Mouse (Mus musculus): ENCODE data around the gene Cycs.

DNA sequence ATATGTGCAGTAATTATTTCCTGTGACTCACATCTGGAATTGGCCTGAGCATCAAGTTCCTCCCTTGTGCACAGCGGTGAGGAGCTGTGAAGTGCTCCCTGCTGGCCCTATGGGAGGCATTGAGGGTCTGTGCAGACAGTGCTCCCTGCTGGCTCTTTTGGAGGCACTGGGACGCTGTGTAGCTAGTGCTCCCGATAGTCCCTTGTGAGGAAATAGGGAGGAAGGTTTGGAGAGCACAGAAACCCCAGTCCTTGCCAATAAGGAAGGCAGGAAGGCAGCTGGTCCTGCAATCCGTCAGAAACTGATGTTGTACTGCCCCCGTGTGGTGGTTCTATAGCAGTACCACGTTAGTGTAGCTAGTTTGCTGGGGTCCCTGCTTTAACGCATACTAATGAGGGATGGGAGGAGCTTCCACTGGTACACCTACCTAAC is 29.9 kb downstream of the Cycs start:
- TF ChIP-seq POLR2AphosphoS2 (IDR thresholded peaks at IDR 0.05; ENCODE audit: low read length) (no peak), POLR2A (IDR thresholded peaks at IDR 0.05; ENCODE audit: control insufficient read depth in 1 of 2, insufficient read depth in 1 of 2, low read depth in 1 of 2, low read length in 2 of 2, poor library complexity in 1 of 2) (no peak), MAZ (IDR thresholded peaks at IDR 0.05; ENCODE audit: low read depth, low read length) (no peak), TAL1 (IDR thresholded peaks at IDR 0.05; ENCODE audit: low read length) (no peak), TCF12 (IDR thresholded peaks at IDR 0.05; ENCODE audit: low read depth, low read length) (no peak), CTCF (IDR thresholded peaks at IDR 0.05 in 2 of 3, conservative IDR thresholded peaks at IDR 0.05 in 1 of 3; ENCODE audit: control insufficient read depth in 1 of 3, insufficient read depth in 1 of 3, low read depth in 2 of 3, low read length in 3 of 3, poor library complexity in 1 of 3, severe bottlenecking in 1 of 3) (peak; percentile 79 to 95 (median 90)), ZC3H11A (IDR thresholded peaks at IDR 0.05; ENCODE audit: low read depth, low read length) (peak; percentile 82), KAT2A (conservative IDR thresholded peaks at IDR 0.05; ENCODE audit: low read depth, low read length) (no peak), ZNF384 (IDR thresholded peaks at IDR 0.05; ENCODE audit: low read depth, low read length) (no peak), E2F4 (IDR thresholded peaks at IDR 0.05; ENCODE audit: borderline replicate concordance, low read depth, low read length) (no peak), HCFC1 (IDR thresholded peaks at IDR 0.05; ENCODE audit: low read depth, low read length) (no peak), RCOR1 (IDR thresholded peaks at IDR 0.05; ENCODE audit: low read depth, low read length) (no peak)
